Mouse (Mus musculus): ENCODE measurements around the gene Defb22. TPM values are rescaled to one million over a fixed set of nuclear protein-coding genes. Genes with fewer than 3 reads are reported as not detected.
A peak's percentile ranks its signal among the peaks of the same experiment; 100 is the strongest.

The Defb22 gene
- polyA plus RNA-seq, 2 experiments, result not detected

GRCm38 (mm10) chr2:152480881-152481280 is 9.1 kb downstream of the Defb22 start:
- no peak for TF ChIP-seq POLR2A (IDR thresholded peaks at IDR 0.05; ENCODE audit: borderline replicate concordance, extremely low read depth, insufficient read depth, insufficient read length)
- no peak overlapping the region for H3K27ac ChIP-seq (replicated peaks; ENCODE audit: low read depth, low read length)
- no peak overlapping the region for H3K9ac ChIP-seq (ENCODE audit: low read depth, low read length, severe bottlenecking)
- no peak overlapping the region for H3K4me2 ChIP-seq (replicated peaks; ENCODE audit: low read depth, low read length, severe bottlenecking)
- H3K27me3 ChIP-seq (ENCODE audit: control insufficient read depth, insufficient read depth, low read length), result no peaks in the 10 kb centered on the region
- DNase-seq (ENCODE audit: low spot score), result no peak
- H3K36me3 ChIP-seq (ENCODE audit: control insufficient read depth, insufficient read depth, low read length), result no peaks in the 10 kb centered on the region
- ATAC-seq (ENCODE audit: low FRiP score, low read depth), result no peak
- H3K4me1 ChIP-seq (ENCODE audit: control insufficient read depth, insufficient read depth, low read length), result no peaks in the 10 kb centered on the region
- 92% methylated on average over 3 of the region's 3 CpGs for WGBS
- no peaks in the 10 kb centered on the region for H3K9me3 ChIP-seq (ENCODE audit: control insufficient read depth, low read length)
- no peak overlapping the region for H3K4me3 ChIP-seq (replicated peaks; ENCODE audit: low read length)

GRCm38 (mm10) chr2:152476763-152477162 is 13.2 kb downstream of the Defb22 start, which contains the start of gene Defb20:
TSS of gene Defb20 (plus strand) at chr2:152477063.
- Histone ChIP-seq H3K4me2 (replicated peaks; ENCODE audit: low read depth, low read length, severe bottlenecking) (no peak within 1 kb of the TSS), H3K27me3 (ENCODE audit: control insufficient read depth, insufficient read depth, low read length) (no peaks in the 10 kb centered on the region), H3K9ac (ENCODE audit: low read depth, low read length, severe bottlenecking) (no peak within 1 kb of the TSS), H3K4me1 (ENCODE audit: control insufficient read depth, insufficient read depth, low read length) (no peaks in the 10 kb centered on the region), H3K36me3 (ENCODE audit: control insufficient read depth, insufficient read depth, low read length) (no peaks in the 10 kb centered on the region), H3K9me3 (ENCODE audit: control insufficient read depth, low read length) (no peaks in the 10 kb centered on the region), H3K27ac (replicated peaks; ENCODE audit: low read depth, low read length) (no peak within 1 kb of the TSS), H3K4me3 (replicated peaks; ENCODE audit: low read length) (no peak within 1 kb of the TSS)
- DNase-seq (ENCODE audit: low spot score) (no peak), ATAC-seq (ENCODE audit: low FRiP score, low read depth) (no peak)
- 56% methylated on average over 2 of the region's 2 CpGs for WGBS
- no peak for TF ChIP-seq POLR2A (IDR thresholded peaks at IDR 0.05; ENCODE audit: borderline replicate concordance, extremely low read depth, insufficient read depth, insufficient read length)

GRCm38 (mm10) chr2:152472434-152472833 is 17.5 kb downstream of the Defb22 start:
- DNase-seq (ENCODE audit: low spot score) (no peak), ATAC-seq (ENCODE audit: low FRiP score, low read depth) (no peak)
- no peak overlapping the region for H3K4me2 ChIP-seq (replicated peaks; ENCODE audit: low read depth, low read length, severe bottlenecking)
- H3K9ac ChIP-seq (ENCODE audit: low read depth, low read length, severe bottlenecking), result no peak overlapping the region
- no peaks in the 10 kb centered on the region for H3K9me3 ChIP-seq (ENCODE audit: control insufficient read depth, low read length)
- no peaks in the 10 kb centered on the region for H3K4me1 ChIP-seq (ENCODE audit: control insufficient read depth, insufficient read depth, low read length)
- no peaks in the 10 kb centered on the region for H3K27me3 ChIP-seq (ENCODE audit: control insufficient read depth, insufficient read depth, low read length)
- no peak overlapping the region for H3K4me3 ChIP-seq (replicated peaks; ENCODE audit: low read length)
- 26% methylated on average over 3 of the region's 3 CpGs for WGBS
- H3K36me3 ChIP-seq (ENCODE audit: control insufficient read depth, insufficient read depth, low read length), result no peaks in the 10 kb centered on the region
- no peak overlapping the region for H3K27ac ChIP-seq (replicated peaks; ENCODE audit: low read depth, low read length)
- TF ChIP-seq POLR2A (IDR thresholded peaks at IDR 0.05; ENCODE audit: borderline replicate concordance, extremely low read depth, insufficient read depth, insufficient read length), result no peak

GRCm38 (mm10) chr2:152470973-152471372 is 19.0 kb downstream of the Defb22 start:
- H3K4me3 ChIP-seq (replicated peaks; ENCODE audit: low read length), result no peak overlapping the region
- no peak for TF ChIP-seq POLR2A (IDR thresholded peaks at IDR 0.05; ENCODE audit: borderline replicate concordance, extremely low read depth, insufficient read depth, insufficient read length)

GRCm38 (mm10) chr2:152464570-152465150 is 25.3 kb downstream of the Defb22 start, which contains the start of gene Defb23:
TSS of gene Defb23 (minus strand) at chr2:152464620.
- no peaks in the 10 kb centered on the region for H3K27me3 ChIP-seq (ENCODE audit: control insufficient read depth, insufficient read depth, low read length)
- no peak within 1 kb of the TSS for H3K4me3 ChIP-seq (replicated peaks; ENCODE audit: low read length)
- TF ChIP-seq POLR2A (IDR thresholded peaks at IDR 0.05; ENCODE audit: borderline replicate concordance, extremely low read depth, insufficient read depth, insufficient read length), result no peak
- no peaks in the 10 kb centered on the region for H3K9me3 ChIP-seq (ENCODE audit: control insufficient read depth, low read length)
- no peak within 1 kb of the TSS for H3K27ac ChIP-seq (replicated peaks; ENCODE audit: low read depth, low read length)
- no peak within 1 kb of the TSS for H3K4me2 ChIP-seq (replicated peaks; ENCODE audit: low read depth, low read length, severe bottlenecking)
- ATAC-seq (ENCODE audit: low FRiP score, low read depth) (no peak), DNase-seq (ENCODE audit: low spot score) (no peak)
- H3K9ac ChIP-seq (ENCODE audit: low read depth, low read length, severe bottlenecking), result no peak within 1 kb of the TSS
- WGBS, result 88% methylated on average over 3 of the region's 3 CpGs
- no peaks in the 10 kb centered on the region for H3K4me1 ChIP-seq (ENCODE audit: control insufficient read depth, insufficient read depth, low read length)
- H3K36me3 ChIP-seq (ENCODE audit: control insufficient read depth, insufficient read depth, low read length), result no peaks in the 10 kb centered on the region

More at GRCm38 (mm10) chr2:152470973-152471372, 19.0 kb downstream of the Defb22 start:
- 26% methylated on average over 7 of the region's 7 CpGs for WGBS
- ATAC-seq (ENCODE audit: low FRiP score, low read depth), result no peak
- H3K9ac ChIP-seq (ENCODE audit: low read depth, low read length, severe bottlenecking), result no peak overlapping the region
- H3K9me3 ChIP-seq (ENCODE audit: control insufficient read depth, low read length), result no peaks in the 10 kb centered on the region
- H3K27me3 ChIP-seq (ENCODE audit: control insufficient read depth, insufficient read depth, low read length), result no peaks in the 10 kb centered on the region
- peak; percentile 70 for DNase-seq (ENCODE audit: low spot score)
- H3K4me2 ChIP-seq (replicated peaks; ENCODE audit: low read depth, low read length, severe bottlenecking), result no peak overlapping the region
- no peak overlapping the region for H3K27ac ChIP-seq (replicated peaks; ENCODE audit: low read depth, low read length)
- no peaks in the 10 kb centered on the region for H3K4me1 ChIP-seq (ENCODE audit: control insufficient read depth, insufficient read depth, low read length)
- H3K36me3 ChIP-seq (ENCODE audit: control insufficient read depth, insufficient read depth, low read length), result no peaks in the 10 kb centered on the region
